Mouse (Mus musculus) embryonic facial prominence, embryonic 11.5 days (tissue): ENCODE data around the gene Zc3h12b. TPM values are rescaled to one million over a fixed set of nuclear protein-coding genes. Genes with fewer than 3 reads are reported as not detected.
"Not testable (repeated sequence)": the region's sequence is repeated elsewhere in the genome, so short reads cannot be mapped to it uniquely, and the experiment has no call there.

Experiments used
- ATAC-seq: fragments of 200-750 bp; cut with Nextera tagmentation; replicated peaks from 2 replicates; pipeline ENCODE4 v1.8.0; 2017; ENCODE audit warnings: low read depth; ENCODE audit not compliant: insufficient number of reproducible peaks, low FRiP score, low TSS enrichment
- DNase-seq: peaks from one replicate; pipeline ENCODE4 v3.0.0-alpha.2; 2015; ENCODE audit warnings: low spot score
- H3K27ac ChIP-seq: fragments of 300-500 bp; sonication (generic); replicated peaks from 2 replicates; pipeline ENCODE4 v1.5.1; 2014; ENCODE audit warnings: mild to moderate bottlenecking, low read depth, low read length, control low read depth
- H3K27me3 ChIP-seq: fragments of 300-500 bp; sonication (generic); 2 replicates; pipeline ENCODE4 v1.6.1; 2014; ENCODE audit warnings: mild to moderate bottlenecking, low read length, moderate library complexity, mixed read lengths; ENCODE audit not compliant: control insufficient read depth, insufficient read depth
- H3K36me3 ChIP-seq: fragments of 300-500 bp; sonication (generic); replicated peaks from 2 replicates; pipeline ENCODE4 v1.6.1; 2014; ENCODE audit warnings: low read depth, mild to moderate bottlenecking, low read length, moderate library complexity, mixed read lengths; ENCODE audit not compliant: control insufficient read depth, insufficient read depth
- H3K4me1 ChIP-seq: fragments of 300-500 bp; sonication (generic); 2 replicates; pipeline ENCODE4 v1.6.1; 2014; ENCODE audit warnings: low read length, mixed read lengths; ENCODE audit not compliant: control insufficient read depth, insufficient read depth
- H3K4me2 ChIP-seq: fragments of 300-500 bp; sonication (generic); 2 replicates; pipeline ENCODE4 v1.6.1; 2014; ENCODE audit warnings: low read depth, mild to moderate bottlenecking, control low read depth, low read length, moderate library complexity
- H3K4me3 ChIP-seq: fragments of 300-500 bp; sonication (generic); 2 replicates; pipeline ENCODE4 v1.5.1; 2014; ENCODE audit warnings: low read depth, low read length, control low read depth
- H3K9ac ChIP-seq: fragments of 300-500 bp; sonication (generic); replicated peaks from 2 replicates; pipeline ENCODE4 v1.6.1; 2014; ENCODE audit warnings: mild to moderate bottlenecking, control low read depth, low read length
- H3K9me3 ChIP-seq: fragments of 300-500 bp; sonication (generic); replicated peaks from 2 replicates; pipeline ENCODE4 v1.6.1; 2016; ENCODE audit warnings: mild to moderate bottlenecking, low read length, inconsistent platforms, mixed read lengths; ENCODE audit not compliant: control insufficient read depth
- WGBS: fragments of 180-500 bp; shearing (Covaris S2); extraction: QIAGEN DNeasy Blood & Tissue Kit; methylation state at CpG from one replicate; pipeline ENCODE4 v1.1.7; 2014; 5-methylcytosine and 5-hydroxymethylcytosine counted together
- polyA plus RNA-seq: library from polyadenylated mRNA; unstranded; fragments of >200 nt; fragmentation: Nextera tagmentation; extraction: Ambion mirVana; gene quantifications from 2 replicates; pipeline ENCODE4 v1.2.1, GENCODE M21; 2014

Zc3h12b gene
- polyA plus RNA-seq, 1 experiment from 2014 or later, result 3.5 TPM

DNA sequence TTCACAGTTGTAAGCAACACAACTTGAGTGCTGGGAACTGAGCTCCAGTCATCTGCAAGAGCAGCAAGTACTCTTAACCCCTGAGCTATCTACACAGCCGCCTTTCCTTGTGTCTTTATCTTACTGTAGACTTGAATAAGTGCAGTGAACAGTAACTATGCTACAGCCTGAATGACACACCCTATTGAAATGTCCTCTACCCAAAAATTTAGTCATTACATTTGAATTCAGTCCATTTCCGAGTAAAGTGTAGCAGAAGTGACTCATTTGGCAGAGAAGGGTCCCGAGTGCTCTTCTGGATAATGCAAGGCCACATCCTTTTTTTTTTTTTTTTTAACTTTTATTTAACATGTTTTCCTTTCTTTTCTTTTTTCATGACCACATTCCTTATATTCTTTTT is 191.2 kb downstream of the Zc3h12b start:
- H3K4me2 ChIP-seq, result no peak overlapping the region
- no peak overlapping the region for H3K27ac ChIP-seq
- H3K27me3 ChIP-seq, result no peaks in the 10 kb centered on the region
- no peaks in the 10 kb centered on the region for H3K9me3 ChIP-seq
- H3K36me3 ChIP-seq, result no peaks in the 10 kb centered on the region
- H3K9ac ChIP-seq, result no peak overlapping the region
- no peak for ATAC-seq
- 85% methylated on average over 3 of the region's 3 CpGs for WGBS
- H3K4me1 ChIP-seq, result no peaks in the 10 kb centered on the region
- H3K4me3 ChIP-seq, result no peak overlapping the region
- DNase-seq, result no peak

DNA sequence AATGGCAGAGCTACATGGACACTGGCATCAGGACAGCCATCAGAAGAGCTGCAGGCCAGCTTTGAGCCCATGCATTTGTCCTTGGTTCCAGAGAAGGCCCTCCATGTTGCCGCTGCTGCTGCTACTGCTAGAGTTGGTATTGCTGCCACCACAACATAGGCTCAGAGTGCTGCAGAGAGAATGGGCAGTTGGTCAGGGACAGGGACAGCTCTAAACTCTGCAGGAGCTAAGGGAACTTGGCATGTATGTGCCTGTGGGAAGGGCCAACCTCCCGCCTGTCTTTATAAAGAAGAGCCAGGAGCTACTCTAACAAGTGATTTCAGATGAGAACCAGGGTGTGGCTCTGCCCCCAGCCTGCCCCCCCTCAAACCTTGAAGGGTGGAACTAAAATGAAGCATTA is 224.0 kb downstream of the Zc3h12b start:
- Histone ChIP-seq H3K36me3 (no peaks in the 10 kb centered on the region), H3K27me3 (no peaks in the 10 kb centered on the region), H3K4me3 (no peak overlapping the region), H3K9ac (no peak overlapping the region), H3K27ac (no peak overlapping the region), H3K4me1 (no peaks in the 10 kb centered on the region), H3K9me3 (no peaks in the 10 kb centered on the region), H3K4me2 (no peak overlapping the region)
- DNase-seq, result no peak
- 95% methylated on average over 2 of the region's 2 CpGs for WGBS
- ATAC-seq, result no peak

DNA sequence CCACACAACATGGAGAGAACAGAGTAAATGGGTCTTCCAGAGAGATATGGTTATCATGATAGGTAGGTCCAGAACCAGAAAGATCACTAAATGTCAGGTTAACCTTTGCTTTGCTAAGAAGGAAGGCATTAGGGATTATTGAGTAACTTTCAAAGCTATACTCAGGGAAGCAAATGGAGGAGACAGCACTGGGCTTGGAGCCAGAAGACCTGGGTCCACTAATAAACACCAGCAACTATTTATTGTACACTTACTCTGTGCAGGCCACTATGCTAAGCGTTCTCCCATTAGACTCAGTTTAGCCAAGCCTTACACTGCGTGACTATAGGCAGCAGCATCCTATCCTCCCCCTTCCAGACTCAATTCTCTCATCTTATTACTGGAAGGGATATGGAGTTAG is 234.0 kb downstream of the Zc3h12b start:
- no peak overlapping the region for H3K27ac ChIP-seq
- H3K4me1 ChIP-seq, result no peaks in the 10 kb centered on the region
- no peak for ATAC-seq
- no peaks in the 10 kb centered on the region for H3K27me3 ChIP-seq
- no peak overlapping the region for H3K4me3 ChIP-seq
- H3K9ac ChIP-seq, result no peak overlapping the region
- H3K9me3 ChIP-seq, result no peaks in the 10 kb centered on the region
- H3K36me3 ChIP-seq, result no peaks in the 10 kb centered on the region
- DNase-seq, result no peak
- no peak overlapping the region for H3K4me2 ChIP-seq
- WGBS, result 92% methylated on average over 2 of the region's 2 CpGs

DNA sequence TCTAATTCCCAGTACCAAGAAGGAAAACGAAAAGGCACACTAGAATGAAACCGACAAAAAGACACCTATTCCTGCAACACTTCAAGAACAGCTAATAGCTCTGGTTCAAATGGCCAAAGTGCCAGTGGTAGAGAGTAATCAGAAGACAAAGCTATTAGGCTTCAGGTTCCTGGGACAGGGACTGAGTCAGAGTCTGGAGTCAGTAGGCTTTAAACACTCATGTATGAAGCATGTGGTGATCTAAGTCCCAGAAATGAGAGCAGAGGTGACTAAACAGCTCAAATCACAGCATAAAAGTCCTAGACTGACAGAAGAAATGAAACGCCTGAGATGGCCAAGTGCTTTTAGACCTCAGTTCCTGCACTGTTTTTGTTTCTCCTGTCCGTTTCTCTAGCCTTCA is 236.7 kb downstream of the Zc3h12b start:
- WGBS, result 88% methylated on average over 4 of the region's 4 CpGs
- Histone ChIP-seq H3K9ac (no peak overlapping the region), H3K4me2 (no peak overlapping the region), H3K36me3 (no peaks in the 10 kb centered on the region), H3K27me3 (no peaks in the 10 kb centered on the region), H3K4me3 (no peak overlapping the region), H3K27ac (no peak overlapping the region), H3K4me1 (no peaks in the 10 kb centered on the region), H3K9me3 (no peaks in the 10 kb centered on the region)
- DNase-seq, result no peak
- no peak for ATAC-seq

DNA sequence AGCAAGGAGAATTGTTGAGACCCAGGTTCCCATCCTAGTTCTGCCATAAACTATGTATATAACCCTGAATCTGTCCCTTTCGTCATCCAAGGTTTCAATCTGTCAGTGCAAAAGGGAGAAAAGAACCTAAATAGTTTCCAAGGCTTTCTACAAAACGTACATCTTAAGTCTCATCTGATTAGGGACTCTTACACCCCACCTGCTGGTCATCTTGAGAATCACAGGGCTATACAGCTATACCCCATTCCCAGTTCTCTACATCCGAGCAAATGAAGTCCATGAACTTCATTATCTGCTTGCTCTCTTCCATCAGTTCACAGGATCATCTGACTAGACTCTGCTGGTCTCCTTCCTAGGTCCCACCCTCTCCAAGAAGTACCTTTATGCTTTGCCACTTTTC is 239.3 kb downstream of the Zc3h12b start:
- no peaks in the 10 kb centered on the region for H3K4me1 ChIP-seq
- no peaks in the 10 kb centered on the region for H3K36me3 ChIP-seq

DNA sequence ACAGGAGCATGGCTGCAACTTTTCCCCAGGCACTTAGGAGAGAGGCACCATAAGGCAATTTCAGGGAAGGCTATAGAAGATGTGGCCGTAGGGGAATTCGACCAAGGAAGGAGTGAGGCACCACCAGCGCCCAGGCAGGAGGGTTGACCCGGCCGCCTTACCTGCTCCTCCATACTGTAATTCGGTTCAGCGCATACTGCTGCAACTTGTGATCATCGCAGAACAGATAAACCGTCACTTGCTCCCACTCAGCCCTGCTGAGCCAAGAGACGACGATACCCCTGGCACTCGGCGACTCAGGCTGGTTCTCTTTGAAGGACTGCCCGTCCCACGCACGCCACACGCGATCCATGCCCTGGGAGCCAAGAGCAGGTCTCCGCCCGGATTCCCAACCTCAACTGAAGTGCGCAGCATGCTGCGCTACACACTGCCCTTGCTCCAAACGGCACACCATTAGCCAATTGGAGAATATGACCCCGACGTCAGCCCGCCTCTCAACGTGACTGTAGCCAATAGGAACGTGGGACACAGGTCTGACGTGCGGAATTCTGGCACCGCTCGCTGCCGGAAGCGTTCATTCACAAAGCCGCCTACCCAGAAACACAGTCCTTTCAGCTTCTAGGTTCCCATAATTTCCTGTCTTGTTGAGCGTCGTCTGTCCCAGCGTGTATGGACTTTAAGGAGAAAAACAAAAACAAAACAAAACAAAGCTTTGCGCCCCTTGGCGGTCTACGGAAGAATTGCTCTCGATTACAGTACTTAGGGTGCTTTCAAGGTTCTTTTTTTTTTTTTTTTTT is 245.2 kb downstream of the Zc3h12b start, which contains the start of gene Las1l:
TSS of gene Las1l (minus strand) at position 466 of the 797 bp plus-strand sequence.
- Histone ChIP-seq H3K9ac (peak within 1 kb of the TSS; percentile 50), H3K27me3 (no peaks in the 10 kb centered on the region), H3K4me3 (peak within 1 kb of the TSS; percentile 54), H3K9me3 (no peaks in the 10 kb centered on the region), H3K36me3 (no peaks in the 10 kb centered on the region), H3K27ac (no peak within 1 kb of the TSS), H3K4me1 (no peaks in the 10 kb centered on the region), H3K4me2 (peak within 1 kb of the TSS; percentile 43)
- peak; percentile 98 for ATAC-seq
- peak; percentile 88 for DNase-seq
- 16% methylated on average over 42 of the region's 42 CpGs for WGBS

More for the DNA sequence above, 239.3 kb downstream of the Zc3h12b start:
- H3K4me3 ChIP-seq, result no peak overlapping the region
- DNase-seq (peak; percentile 51), ATAC-seq (no peak)
- WGBS, result 51% methylated on average over 3 of the region's 3 CpGs
- no peaks in the 10 kb centered on the region for H3K9me3 ChIP-seq
- no peaks in the 10 kb centered on the region for H3K27me3 ChIP-seq
- H3K27ac ChIP-seq, result no peak overlapping the region
- H3K9ac ChIP-seq, result no peak overlapping the region
- no peak overlapping the region for H3K4me2 ChIP-seq

DNA sequence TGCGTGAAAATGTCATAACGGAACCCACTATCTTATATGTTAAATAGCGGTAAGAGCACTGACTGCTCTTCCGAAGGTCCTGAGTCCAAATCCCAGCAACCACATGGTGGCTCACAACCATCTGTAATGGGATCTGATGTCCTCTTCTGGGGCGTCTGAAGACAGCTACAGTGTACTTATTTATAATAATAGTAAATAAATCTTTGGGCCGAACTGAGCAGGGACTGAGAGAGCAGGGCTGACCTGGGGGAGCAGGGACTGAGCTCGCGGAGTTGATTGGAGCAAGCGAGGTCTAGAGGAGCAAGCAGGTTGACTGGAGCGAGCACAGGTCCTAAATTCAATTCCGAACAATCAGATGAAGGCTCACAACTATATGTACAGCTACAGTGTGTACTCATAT is 246.0 kb downstream of the Zc3h12b start:
- H3K4me3 ChIP-seq, result peak overlapping the region; percentile 22
- H3K36me3 ChIP-seq, DNase-seq, H3K27ac ChIP-seq, H3K9ac ChIP-seq, H3K27me3 ChIP-seq, H3K9me3 ChIP-seq, H3K4me1 ChIP-seq: not testable (repeated sequence)
- 41% methylated on average over 11 of the region's 11 CpGs for WGBS
- peak overlapping the region; percentile 16; the same call in 1 of the 2 replicates for H3K4me2 ChIP-seq
- peak; percentile 30 for ATAC-seq

DNA sequence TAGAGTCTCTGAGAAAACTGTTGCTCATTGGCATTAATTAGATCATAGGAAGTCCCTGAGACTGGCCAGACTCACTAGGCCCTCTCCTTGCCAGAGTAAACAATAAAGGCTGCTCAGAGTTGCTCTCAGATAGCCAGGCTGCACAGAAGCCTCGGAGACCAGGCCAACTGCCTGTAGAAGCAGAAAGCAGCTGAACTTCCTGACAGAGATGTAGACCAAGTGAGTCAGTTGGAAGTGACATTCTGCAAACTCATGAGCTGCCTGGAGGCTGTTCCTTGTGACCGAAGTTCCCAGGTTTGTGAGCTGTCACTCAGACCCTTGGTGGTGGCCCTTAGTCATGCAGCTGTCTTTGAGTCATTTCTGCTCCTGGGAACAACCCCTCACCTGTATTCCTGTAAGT is 251.9 kb downstream of the Zc3h12b start:
- H3K36me3 ChIP-seq, result no peaks in the 10 kb centered on the region
- DNase-seq (no peak), ATAC-seq (no peak)
- H3K27ac ChIP-seq, result no peak overlapping the region
- H3K9me3 ChIP-seq, result no peaks in the 10 kb centered on the region
- no peak overlapping the region for H3K4me2 ChIP-seq
- no peak overlapping the region for H3K9ac ChIP-seq
- no peak overlapping the region for H3K4me3 ChIP-seq
- H3K4me1 ChIP-seq, result no peaks in the 10 kb centered on the region
- H3K27me3 ChIP-seq, result no peaks in the 10 kb centered on the region
- 71% methylated on average over 2 of the region's 2 CpGs for WGBS
